In the genomic region with DNA sequence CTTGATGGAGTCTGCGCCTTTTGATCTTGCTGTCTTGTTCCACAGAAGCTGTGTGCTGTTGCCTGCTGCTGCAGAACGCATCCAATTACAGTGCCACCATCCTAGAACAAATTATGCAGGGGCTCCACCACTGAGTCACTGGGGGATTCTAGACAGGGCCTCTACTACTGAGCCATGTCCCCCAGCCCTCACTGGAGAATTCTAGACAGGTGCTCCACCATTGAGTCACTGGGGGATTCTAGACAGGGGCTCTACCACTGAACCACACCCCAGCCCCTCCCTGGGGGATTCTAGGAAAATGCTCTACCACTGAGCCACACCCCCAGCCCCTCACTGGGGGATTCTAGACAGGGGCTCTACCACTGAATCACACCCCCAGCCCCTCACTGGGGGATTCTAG, we compare ENCODE assay signal across 16 mouse cellular contexts.
DNase-seq lines count a peak whose midpoint lies in the region; TF ChIP-seq lines count a peak whose summit lies in the region.
"Had no signal": no experiment of that assay in that cellular context is flagged by ENCODE, and none has a peak within 500 bp of the region (broad histone marks: within the 10 kb centered on the region; RNA-seq: fewer than 3 reads in every experiment).

No protein-coding gene starts in this region.

- H3K4me1 ChIP-seq in CH12.LX (ENCODE audit: control insufficient read depth in 1 of 2, insufficient read depth in 2 of 2), result peaks cover 0 to 67% of the 10 kb centered on the region in 2 experiments; a peak in 2 of 4 replicates

- no peak for TF ChIP-seq CTCF in CH12.LX (conservative IDR thresholded peaks at IDR 0.05 in 1 of 2, IDR thresholded peaks at IDR 0.05 in 1 of 2; ENCODE audit: low read depth in 2 of 2, low read length in 2 of 2)

- peaks cover 15% of the 10 kb centered on the region for H3K9me3 ChIP-seq in CH12.LX (replicated peaks; ENCODE audit: low read length)

- no peaks in the 10 kb centered on the region for H3K27me3 ChIP-seq in CH12.LX (replicated peaks)
- H3K27me3 ChIP-seq: Patski had no signal

- dilution Hi-C loops in CH12.LX (cut with MboI; ENCODE audit: extremely low pct_ligation_motif_present, extremely low pct_unique_long_range_greater_than_20kb, low sequenced_read_pairs), result no loop called here

- peak; percentile 21; the same call in 1 of the 2 replicates for TF ChIP-seq EP300 in CH12.LX (IDR thresholded peaks at IDR 0.05; ENCODE audit: low read length)

- H3K9ac ChIP-seq in CH12.LX (ENCODE audit: insufficient read depth, low read depth), result no peak overlapping the region

- H3K27ac ChIP-seq in CH12.LX (ENCODE audit: insufficient read depth, low read depth), result no peak overlapping the region

- in situ Hi-C loops in CH12.LX (cut with MboI; ENCODE audit: low pct_ligation_motif_present, low pct_unique_long_range_greater_than_20kb, low sequenced_read_pairs), result loop anchor here (25.0 kb wide), 1 partner anchor 430 kb away; no protein-coding TSS in a partner anchor

- H3K4me2 ChIP-seq in CH12.LX (ENCODE audit: insufficient read depth, low read depth, poor library complexity, severe bottlenecking), result no peak overlapping the region

- TF ChIP-seq POLR2A in CH12.LX (IDR thresholded peaks at IDR 0.05; ENCODE audit: low read depth, low read length), result no peak

- peaks cover 0 to 19% of the 10 kb centered on the region in 2 experiments for H3K36me3 ChIP-seq in CH12.LX (replicated peaks in 1 of 2; ENCODE audit: control insufficient read depth in 1 of 2, insufficient read depth in 1 of 2, low read length in 1 of 2)

- no peak for TF ChIP-seq RAD21 in CH12.LX (IDR thresholded peaks at IDR 0.05; ENCODE audit: low read depth, low read length)

- H3K79me2 ChIP-seq in CH12.LX (replicated peaks; ENCODE audit: control insufficient read depth, extremely low read depth, insufficient read depth, poor library complexity, severe bottlenecking), result no peaks in the 10 kb centered on the region

- DNase-seq in CH12.LX (ENCODE audit: extremely low read depth), result peak; percentile 90
- DNase-seq in Muller cell, postnatal 12 days (ENCODE audit: inconsistent ontology term), result no peak
- DNase-seq: adrenal gland, adult 2 months; adrenal gland, adult 8-10 months; adrenal gland, postnatal 10 days; adrenal gland, postnatal 14 days; adrenal gland, postnatal 25 days; adrenal gland, postnatal 36 days; B cell, adult 2 months; cerebellum, adult 11 months; cerebellum, adult 11-12 months; cerebellum, adult 18-20 months; cerebellum, adult 2 months; cerebellum, adult 8-10 months; cerebellum, adult 9-10 months had no signal

- no peak overlapping the region for H3K4me3 ChIP-seq in CH12.LX (replicated peaks in 1 of 3; ENCODE audit: low read depth in 2 of 3, low read length in 2 of 3, poor library complexity in 1 of 3)

TF ChIP-seq in CH12.LX, 34 proteins besides CTCF, POLR2A, EP300 and RAD21:
- TF ChIP-seq MEF2A (IDR thresholded peaks at IDR 0.05; ENCODE audit: borderline replicate concordance, low read depth, low read length) (0 out of 2 replicates have a peak, but pooled peaks have one; percentile 21), MAZ (IDR thresholded peaks at IDR 0.05; ENCODE audit: low read depth, low read length) (peak; percentile 52; the same call in 1 of the 2 replicates), JUND (conservative IDR thresholded peaks at IDR 0.05; ENCODE audit: low read depth, low read length) (no peak), TCF12 (IDR thresholded peaks at IDR 0.05; ENCODE audit: low read depth, low read length) (peak; percentile 35; the same call in 1 of the 2 replicates), ETS1 (conservative IDR thresholded peaks at IDR 0.05; ENCODE audit: low read depth, low read length) (peak; percentile 62)
TF ChIP-seq in CH12.LX: peak in this region for 4.
